Mouse (Mus musculus) frontal cortex, postnatal 36 days (tissue): ENCODE results near the gene Zeb2.

Source experiments
- DNase-seq, 2 experiments: peaks; one replicate each; pipeline ENCODE4 v3.0.0; 2022; ENCODE audit warnings: low spot score in 2 of 2

The Zeb2 gene

DNA sequence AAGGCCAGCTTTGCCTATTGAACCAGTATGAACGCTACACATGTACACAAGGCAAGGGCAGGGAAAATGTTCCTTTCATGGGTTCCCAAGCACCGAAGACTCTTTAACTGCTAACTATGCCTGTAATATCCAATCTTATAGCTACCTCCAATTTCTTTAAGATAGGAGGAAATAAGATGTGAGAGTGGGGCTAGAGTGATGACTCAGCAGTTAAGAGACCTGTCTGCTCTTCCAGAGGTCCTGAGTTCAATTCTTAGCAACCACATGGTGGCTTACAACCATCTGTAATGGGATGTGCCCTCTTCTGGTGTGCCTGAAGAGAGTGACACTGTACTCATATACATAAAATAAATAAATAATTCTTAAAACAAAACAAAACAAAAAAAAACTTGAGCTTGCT lies 172.5 kb downstream of the Zeb2 start:
- DNase-seq: no peak
